Mouse (Mus musculus): ENCODE results near the gene Dusp16.

The Dusp16 gene

GRCm38 (mm10) chr6:134792141-134793045 is at the start of gene Dusp16:
TSS of gene Dusp16 (minus strand) at chr6:134792625.
- in situ Hi-C loops (cut with MboI, MseI) = no loop called here

DNA sequence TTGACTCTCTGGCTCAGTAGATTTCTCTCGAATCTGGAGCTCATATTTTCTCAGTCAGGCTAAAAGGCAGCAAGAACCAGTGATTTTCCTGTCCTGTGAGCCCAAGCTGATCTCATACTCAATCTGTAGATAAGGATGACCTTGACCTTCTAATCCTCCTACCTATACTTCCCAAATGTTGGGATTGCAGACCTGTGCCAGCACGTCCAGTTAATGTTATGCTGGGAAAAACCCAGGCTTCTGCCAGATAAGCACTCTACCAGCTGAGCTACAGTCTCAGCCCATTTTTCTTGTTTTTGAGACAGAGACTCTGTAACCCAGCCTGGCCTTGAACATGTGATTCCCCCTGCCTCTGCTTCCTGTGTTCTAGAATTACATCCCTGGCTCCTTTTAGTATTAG is 47.9 kb upstream of the Dusp16 start:
- in situ Hi-C loops (cut with MboI, MseI) = no loop called here

DNA sequence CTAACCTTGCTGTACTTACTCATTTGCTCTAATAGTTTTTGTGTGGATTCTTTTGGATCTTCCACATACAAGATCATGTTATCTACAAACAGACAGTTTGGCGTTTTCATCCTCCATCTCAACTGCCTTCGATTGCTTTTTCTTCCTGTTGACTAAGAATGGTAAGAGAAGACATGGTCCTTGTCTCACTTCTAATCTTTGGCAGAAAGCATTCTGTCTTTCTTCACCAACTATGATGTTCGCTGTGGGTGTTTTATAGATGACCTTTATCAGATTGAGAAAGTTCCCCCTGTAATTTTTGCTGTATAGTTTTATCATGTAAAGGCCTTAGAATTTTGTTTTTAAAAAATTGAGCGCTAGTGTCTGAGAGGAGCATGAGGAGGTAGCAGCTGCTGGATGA is 45.7 kb upstream of the Dusp16 start:
- in situ Hi-C loops (cut with MboI, MseI) = no loop called here

DNA sequence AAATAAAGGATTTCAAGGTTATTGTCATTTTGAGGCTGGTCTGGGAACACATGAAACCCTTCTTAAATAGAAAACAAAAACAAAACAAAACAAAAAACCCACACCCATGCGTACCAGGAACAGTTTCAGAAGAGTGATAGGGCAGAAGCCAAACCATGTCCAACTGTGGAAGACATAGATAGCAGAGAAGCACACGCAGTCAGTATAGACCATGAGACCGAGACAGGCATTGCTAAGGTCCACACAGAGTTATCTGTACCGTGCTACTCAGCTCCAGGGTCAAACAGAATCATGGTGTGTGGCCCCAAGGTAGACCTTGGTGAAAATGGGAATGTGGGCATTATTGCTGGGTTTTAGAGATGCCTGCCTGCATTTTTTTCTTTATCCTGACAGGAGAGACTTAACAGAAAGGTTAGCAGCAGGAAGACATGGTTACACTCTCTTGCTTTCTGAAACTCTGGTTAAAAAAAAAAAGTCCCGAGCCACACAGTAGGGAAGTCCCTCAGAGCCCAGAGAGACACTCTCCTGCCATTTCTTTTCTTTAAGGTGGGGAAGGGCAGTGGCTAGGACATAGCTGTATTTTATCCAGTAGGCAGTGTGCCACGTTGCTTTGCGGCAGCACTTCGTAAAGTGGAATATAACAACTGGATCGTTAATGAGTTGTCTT is 42.3 kb upstream of the Dusp16 start:
- in situ Hi-C loops (cut with MboI, MseI) = no loop called here

- in situ Hi-C loops (cut with MboI, MseI) = no loop called here
These were observed 38.4 kb upstream of the Dusp16 start for GRCm38 (mm10) chr6:134830776-134831175.

DNA sequence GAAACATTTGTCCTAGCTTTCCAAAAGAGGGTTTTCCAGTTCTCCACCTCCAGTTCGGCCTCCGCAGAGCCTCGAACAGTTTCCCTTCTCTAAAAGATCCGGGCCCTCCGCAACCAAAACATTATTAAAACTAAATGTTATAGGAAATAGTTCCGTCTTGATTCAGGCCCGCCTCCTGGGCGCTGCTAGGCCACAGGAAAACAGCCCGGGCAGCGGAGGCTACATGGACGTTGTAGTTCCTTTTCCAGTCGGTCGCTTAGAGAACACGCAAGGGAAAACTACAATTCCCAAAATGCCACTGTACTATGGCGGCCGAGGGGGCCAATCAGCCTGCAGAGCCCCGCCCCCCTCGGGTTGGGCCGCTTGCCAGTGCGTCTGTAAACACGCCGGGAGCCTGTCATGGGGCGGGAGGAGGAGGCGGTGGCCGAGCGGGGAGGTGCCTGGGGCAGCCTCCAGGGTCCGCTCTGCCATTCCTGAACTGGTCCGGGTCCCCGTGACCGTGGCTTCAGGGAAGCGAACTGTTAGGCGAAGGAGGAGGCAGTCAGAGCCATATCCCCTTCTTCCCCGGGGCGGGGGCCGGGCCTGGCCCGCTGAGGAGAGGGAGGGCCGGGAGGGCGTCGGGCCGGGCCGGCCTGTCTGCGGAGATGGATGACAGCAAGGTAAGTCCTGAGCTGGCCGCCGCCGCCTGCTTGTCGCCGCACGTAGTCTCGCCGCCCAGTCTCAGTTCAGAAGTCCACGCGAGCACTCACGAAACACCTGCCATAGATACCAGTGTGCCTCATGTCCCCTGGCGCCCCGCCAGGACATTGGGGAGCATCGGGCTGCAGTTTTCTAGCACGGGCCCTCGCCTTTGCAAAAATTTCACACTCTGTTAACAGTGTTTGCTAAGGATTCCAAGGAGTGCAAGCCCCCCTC is 37.6 kb upstream of the Dusp16 start, which contains the start of gene Crebl2:
Crebl2 (plus strand) TSS at position 369 of the 915 bp plus-strand sequence.
- in situ Hi-C loops (cut with MboI, MseI) = no loop called here

GRCm38 (mm10) chr6:134822844-134823243 is 30.4 kb upstream of the Dusp16 start:
- in situ Hi-C loops (cut with MboI, MseI) = no loop called here

DNA sequence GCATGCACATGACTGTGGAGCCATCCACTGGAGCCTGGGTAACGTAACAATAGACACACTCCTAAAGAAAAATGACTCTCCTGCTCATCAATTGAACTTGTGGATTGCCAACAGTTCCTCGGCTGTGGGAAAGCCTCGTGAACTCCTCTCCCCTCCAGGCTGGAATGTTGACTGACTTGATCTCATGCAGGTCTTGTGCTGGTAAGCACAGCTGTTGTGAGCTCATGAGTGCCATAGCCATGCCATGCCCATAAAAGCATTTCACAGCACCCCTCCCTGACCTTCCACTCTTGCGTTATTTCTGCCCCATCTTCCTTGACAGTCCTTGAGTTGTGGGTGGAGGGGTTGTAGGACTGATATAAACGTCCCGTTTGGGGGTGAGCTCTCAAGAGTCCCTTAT is 28.0 kb upstream of the Dusp16 start:
- in situ Hi-C loops (cut with MboI, MseI) = no loop called here

DNA sequence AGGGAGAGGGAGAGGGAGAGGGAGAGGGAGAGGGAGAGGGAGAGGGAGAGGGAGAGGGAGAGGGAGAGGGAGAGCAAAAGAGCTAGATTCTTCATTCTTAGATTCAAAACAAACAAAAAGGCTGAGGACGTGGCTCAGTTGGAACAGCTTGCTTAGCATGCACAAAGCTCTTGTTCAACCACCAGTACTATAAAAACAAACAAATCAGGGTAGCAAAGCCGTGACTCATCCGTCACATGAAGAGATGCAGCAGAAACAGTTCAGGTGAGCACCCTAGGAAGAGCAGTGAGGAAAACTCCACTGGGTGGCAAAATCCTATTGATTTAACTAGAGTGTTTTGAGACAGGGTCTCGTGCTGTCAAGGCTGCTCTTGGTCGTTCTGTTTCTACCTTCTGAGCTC is 27.3 kb upstream of the Dusp16 start:
- in situ Hi-C loops (cut with MboI, MseI) = no loop called here

- in situ Hi-C loops (cut with MboI, MseI) = no loop called here
These were observed 24.9 kb upstream of the Dusp16 start for GRCm38 (mm10) chr6:134817051-134817928.

GRCm38 (mm10) chr6:134813066-134813465 is 20.6 kb upstream of the Dusp16 start:
- in situ Hi-C loops (cut with MboI, MseI) = no loop called here

GRCm38 (mm10) chr6:134807794-134808193 is 15.4 kb upstream of the Dusp16 start:
- in situ Hi-C loops (cut with MboI, MseI) = no loop called here

- in situ Hi-C loops (cut with MboI, MseI) = no loop called here
These were observed 14.7 kb upstream of the Dusp16 start for GRCm38 (mm10) chr6:134807091-134807490.

GRCm38 (mm10) chr6:134806130-134806529 is 13.7 kb upstream of the Dusp16 start:
- in situ Hi-C loops (cut with MboI, MseI) = no loop called here

GRCm38 (mm10) chr6:134804736-134805277 is 12.4 kb upstream of the Dusp16 start:
- in situ Hi-C loops (cut with MboI, MseI) = no loop called here

DNA sequence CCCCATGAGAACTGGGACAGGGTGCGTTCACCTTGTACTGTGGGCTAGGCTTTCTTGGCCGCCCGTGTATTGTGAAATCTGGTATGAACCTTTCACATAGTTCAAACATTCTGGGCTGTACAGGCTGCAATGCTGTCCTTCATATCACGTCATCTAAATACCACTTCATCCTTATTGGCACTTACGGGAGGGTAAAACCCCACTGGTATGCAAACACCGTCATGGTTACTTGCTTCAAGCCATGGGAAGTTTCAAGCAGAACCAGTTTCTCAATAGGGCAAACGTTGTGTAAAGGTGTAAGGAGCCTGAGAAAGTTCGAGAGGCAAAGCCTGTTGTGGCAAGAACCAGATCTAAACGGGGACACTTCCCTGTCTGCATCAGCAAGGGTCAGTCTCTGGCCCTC is 10.2 kb upstream of the Dusp16 start:
- in situ Hi-C loops (cut with MboI, MseI) = no loop called here

GRCm38 (mm10) chr6:134801483-134801882 is 9.1 kb upstream of the Dusp16 start:
- in situ Hi-C loops (cut with MboI, MseI) = no loop called here

GRCm38 (mm10) chr6:134796297-134796696 is 3.9 kb upstream of the Dusp16 start:
- in situ Hi-C loops (cut with MboI, MseI) = no loop called here

GRCm38 (mm10) chr6:134793911-134794520 is 1.6 kb upstream of the Dusp16 start:
- in situ Hi-C loops (cut with MboI, MseI) = no loop called here

Measured in regulatory T cell (primary cell).